Mouse (Mus musculus) heart, embryonic 14.5 days (tissue): Measurements from ENCODE around the gene Satb1. TPM values are rescaled to one million over a fixed set of nuclear protein-coding genes. Genes with fewer than 3 reads are reported as not detected.

Experiments
- ATAC-seq: fragments of 200-750 bp; cut with Nextera tagmentation; 2 replicates; pipeline ENCODE4 v1.8.0; 2017; ENCODE audit warnings: low read depth, moderate TSS enrichment; ENCODE audit not compliant: insufficient number of reproducible peaks, insufficient read depth, low FRiP score
- H3K27ac ChIP-seq, 2 experiments: fragments of 200-500 bp in 1 of 2; fragments of 300-500 bp in 1 of 2; sonication (generic) in 1 of 2; replicated peaks in 1 of 2; 2 replicates each; pipeline ENCODE4 v1.5.1; 2012 to 2014; ENCODE audit warnings: low read depth in 2 of 2, low read length in 2 of 2, control low read depth in 1 of 2, mild to moderate bottlenecking in 1 of 2, mixed read lengths in 1 of 2; ENCODE audit not compliant: control insufficient read depth in 1 of 2, insufficient read depth in 1 of 2
- H3K27me3 ChIP-seq: fragments of 300-500 bp; sonication (generic); 2 replicates; pipeline ENCODE4 v1.6.1; 2014; ENCODE audit warnings: mild to moderate bottlenecking, low read length, control low read depth; ENCODE audit not compliant: control insufficient read depth, insufficient read depth
- H3K36me3 ChIP-seq: fragments of 300-500 bp; sonication (generic); 2 replicates; pipeline ENCODE4 v1.6.1; 2014; ENCODE audit warnings: mild to moderate bottlenecking, control low read depth, low read length, mixed read lengths; ENCODE audit not compliant: control insufficient read depth, insufficient read depth
- H3K4me1 ChIP-seq, 2 experiments: fragments of 200-500 bp in 1 of 2; fragments of 300-500 bp in 1 of 2; sonication (generic) in 1 of 2; 2 replicates each; pipeline ENCODE4 v1.6.1; 2012 to 2014; ENCODE audit warnings: low read length in 2 of 2, control low read depth in 1 of 2, mixed read lengths in 1 of 2; ENCODE audit not compliant: control insufficient read depth in 2 of 2, insufficient read depth in 2 of 2
- H3K4me2 ChIP-seq: fragments of 300-500 bp; sonication (generic); 2 replicates; pipeline ENCODE4 v1.6.1; 2014; ENCODE audit warnings: mild to moderate bottlenecking, low read length
- H3K4me3 ChIP-seq, 2 experiments: fragments of 200-500 bp in 1 of 2; fragments of 300-500 bp in 1 of 2; sonication (generic) in 1 of 2; 2 replicates each; pipeline ENCODE4 v1.5.1; 2012 to 2014; ENCODE audit warnings: low read length in 2 of 2, mild to moderate bottlenecking in 2 of 2, control low read depth in 1 of 2, low read depth in 1 of 2, moderate library complexity in 1 of 2; ENCODE audit not compliant: control insufficient read depth in 1 of 2, insufficient read depth in 1 of 2
- H3K9ac ChIP-seq: fragments of 300-500 bp; sonication (generic); 2 replicates; pipeline ENCODE4 v1.6.1; 2014; ENCODE audit warnings: mild to moderate bottlenecking, low read length
- H3K9me3 ChIP-seq: fragments of 300-500 bp; sonication (generic); 2 replicates; pipeline ENCODE4 v1.6.1; 2016; ENCODE audit warnings: low read length, control low read depth; ENCODE audit not compliant: control insufficient read depth
- WGBS: fragments of 180-500 bp; shearing (Covaris S2); extraction: QIAGEN DNeasy Blood & Tissue Kit; methylation state at CpG from one replicate; pipeline ENCODE4 v1.1.7; 2014; 5-methylcytosine and 5-hydroxymethylcytosine counted together
- polyA plus RNA-seq: library from polyadenylated mRNA; unstranded; fragments of >200 nt; fragmentation: Nextera tagmentation; extraction: Ambion mirVana; gene quantifications from 2 replicates; pipeline ENCODE4 v1.2.1, GENCODE M21; 2014

Gene Satb1
- polyA plus RNA-seq, 1 experiment from 2014 or later = 12.2 TPM

DNA sequence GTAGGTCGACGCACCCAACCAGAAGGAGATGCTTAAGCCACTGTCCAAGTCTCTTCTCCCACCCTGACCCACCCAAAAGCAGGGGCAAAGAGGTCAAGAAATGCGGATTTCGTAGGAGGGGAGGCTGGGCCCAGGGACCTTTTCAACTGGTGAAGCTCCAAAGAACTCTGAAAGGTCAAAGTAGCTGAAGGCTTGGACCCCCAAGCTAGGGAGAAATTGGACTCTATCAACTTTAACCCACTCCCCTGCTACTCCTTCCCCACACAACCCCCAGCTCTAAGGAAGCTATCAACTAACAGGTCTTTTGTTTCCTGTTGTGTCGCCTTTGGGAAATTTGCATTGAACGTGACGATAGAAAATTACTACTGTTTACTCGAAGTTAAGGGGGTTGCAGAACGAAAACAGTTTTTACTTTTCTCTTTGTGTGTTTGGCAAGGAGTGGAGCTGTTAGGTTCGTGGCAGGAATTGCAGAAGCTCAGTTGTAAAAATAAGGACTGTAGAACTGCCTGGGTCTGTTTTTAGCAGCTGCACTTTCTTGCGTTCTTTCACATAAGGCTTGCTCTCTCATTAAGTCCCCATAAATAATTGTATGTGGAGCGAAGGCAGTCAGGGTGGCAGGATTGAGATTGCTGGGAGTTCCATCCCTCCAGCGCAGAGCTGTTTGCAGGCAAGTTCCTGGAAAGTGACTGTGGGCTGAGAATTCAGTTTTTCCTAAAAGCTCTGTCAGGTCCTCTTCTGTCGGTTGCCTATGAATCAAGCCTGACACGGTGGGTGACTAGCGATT is 680 bp upstream of the Satb1 start:
- Histone ChIP-seq H3K9ac (no peak overlapping the region), H3K27me3 (peaks cover 54% of the 10 kb centered on the region), H3K4me3 (peak overlapping the region in 1 of 2 experiments; percentile 76; a peak in 2 of 4 replicates), H3K4me2 (peak overlapping the region; percentile 100), H3K4me1 (peaks cover 0 to 12% of the 10 kb centered on the region in 2 experiments; a peak in 2 of 4 replicates), H3K36me3 (no peaks in the 10 kb centered on the region), H3K9me3 (no peaks in the 10 kb centered on the region), H3K27ac (no peak overlapping the region)
- WGBS = 6% methylated on average over 16 of the region's 16 CpGs
- no peak for ATAC-seq

DNA sequence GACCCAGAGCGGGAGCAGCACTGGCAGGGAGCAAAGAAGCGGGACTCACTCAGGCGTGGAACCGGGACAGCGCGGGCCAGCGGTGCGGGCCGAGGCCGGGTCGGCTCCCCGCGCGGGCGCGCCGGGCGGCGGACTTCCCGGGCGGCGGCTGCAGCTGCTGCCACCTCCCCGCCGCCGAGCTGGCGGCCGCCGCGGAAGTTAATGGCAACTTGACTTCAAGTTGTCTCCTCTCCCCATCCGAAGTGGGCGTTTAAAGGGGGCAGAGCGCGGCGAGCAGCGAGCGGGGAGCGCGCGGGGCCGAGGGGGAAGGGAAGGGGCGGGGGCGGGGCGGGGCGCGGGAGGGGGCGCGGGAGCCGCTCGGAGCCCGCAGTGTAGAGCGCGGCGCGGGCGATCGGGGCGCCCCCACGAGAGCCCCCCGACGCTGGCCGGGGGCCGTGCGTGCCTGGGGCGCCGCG is 642 bp downstream of the Satb1 start:
- peaks cover 64% of the 10 kb centered on the region for H3K27me3 ChIP-seq
- no peaks in the 10 kb centered on the region for H3K9me3 ChIP-seq
- H3K4me1 ChIP-seq = peaks cover 0 to 12% of the 10 kb centered on the region in 2 experiments; a peak in 2 of 4 replicates
- WGBS = 1% methylated on average over 46 of the region's 66 CpGs
- no peak overlapping the region for H3K27ac ChIP-seq
- H3K9ac ChIP-seq = peak overlapping the region; percentile 75
- no peaks in the 10 kb centered on the region for H3K36me3 ChIP-seq
- peak overlapping the region; percentile 100 for H3K4me2 ChIP-seq
- H3K4me3 ChIP-seq = peak overlapping the region; percentile 73 to 76
- ATAC-seq = peak; percentile 62; the same call in 1 of the 2 replicates

DNA sequence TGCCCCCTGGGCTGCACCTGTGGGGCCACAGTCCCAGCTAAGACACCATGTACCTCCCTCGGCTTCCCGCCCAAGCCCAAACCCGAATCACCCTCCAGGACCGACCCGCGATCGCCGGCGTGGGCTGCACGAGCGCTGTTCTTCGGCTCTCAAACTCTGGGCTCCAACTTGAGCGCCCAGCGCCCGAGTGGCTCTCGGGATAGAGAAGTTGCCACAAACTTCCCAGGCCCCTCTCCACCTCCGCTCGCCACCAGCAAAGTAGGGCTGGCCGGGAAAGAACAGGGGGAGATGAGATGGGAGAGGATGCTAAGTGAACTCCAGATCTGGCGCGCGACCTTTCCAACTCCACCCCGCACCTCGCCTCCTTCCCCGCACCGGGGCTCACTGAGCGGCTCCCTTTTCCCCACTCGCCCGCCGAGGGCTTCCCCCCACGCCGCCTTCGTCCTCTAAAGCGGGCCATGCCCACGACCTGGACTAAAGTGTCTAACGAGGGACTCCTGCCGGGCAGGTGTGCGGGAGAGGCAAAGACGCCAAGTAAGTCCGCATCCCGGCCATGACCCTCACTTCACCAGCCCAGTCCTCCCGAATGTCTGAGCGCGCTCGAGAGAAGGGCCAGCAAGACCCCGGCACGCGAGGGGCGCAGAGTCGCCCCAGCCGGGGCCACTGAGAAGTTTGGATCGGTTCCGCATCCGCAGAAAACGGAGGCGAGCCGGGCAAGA is 1.2 kb downstream of the Satb1 start:
- Histone ChIP-seq H3K27ac (no peak overlapping the region), H3K4me3 (peak overlapping the region; percentile 73 to 76), H3K4me2 (peak overlapping the region; percentile 100), H3K27me3 (peaks cover 65% of the 10 kb centered on the region), H3K36me3 (no peaks in the 10 kb centered on the region), H3K9me3 (no peaks in the 10 kb centered on the region), H3K9ac (peak overlapping the region; percentile 75), H3K4me1 (peaks cover 0 to 12% of the 10 kb centered on the region in 2 experiments; a peak in 2 of 4 replicates)
- WGBS = under 1% methylated on average over 57 of the region's 57 CpGs
- no peak for ATAC-seq

DNA sequence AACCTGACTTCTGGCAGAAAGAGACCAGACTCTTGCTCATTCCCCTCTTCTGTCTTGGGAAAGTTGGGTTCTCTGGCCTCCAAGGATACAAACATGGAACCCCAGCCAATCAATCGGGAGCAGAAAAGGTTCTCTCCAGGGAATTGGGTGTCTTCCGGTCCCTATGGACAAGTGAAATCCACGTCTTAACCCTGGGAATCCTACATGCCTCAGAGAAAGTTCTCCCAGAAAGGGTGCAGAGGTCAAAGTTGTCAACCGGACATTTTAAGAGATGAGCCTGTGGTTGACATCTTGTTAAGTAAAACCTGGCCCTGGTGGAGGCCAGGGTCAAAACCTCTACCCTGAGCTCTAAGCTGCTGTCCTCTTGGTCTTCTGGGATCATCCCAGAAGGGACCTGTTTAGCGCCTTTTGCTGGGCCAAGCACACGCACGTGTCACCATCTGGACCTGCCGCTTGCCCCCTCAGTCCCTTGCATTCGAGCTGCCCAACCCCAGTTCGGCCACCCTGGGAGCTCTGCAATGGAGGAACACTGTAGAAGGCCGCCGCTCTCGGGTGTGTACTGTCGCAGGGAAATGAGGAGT is 1.9 kb downstream of the Satb1 start:
- 15% methylated on average over 14 of the region's 14 CpGs for WGBS

DNA sequence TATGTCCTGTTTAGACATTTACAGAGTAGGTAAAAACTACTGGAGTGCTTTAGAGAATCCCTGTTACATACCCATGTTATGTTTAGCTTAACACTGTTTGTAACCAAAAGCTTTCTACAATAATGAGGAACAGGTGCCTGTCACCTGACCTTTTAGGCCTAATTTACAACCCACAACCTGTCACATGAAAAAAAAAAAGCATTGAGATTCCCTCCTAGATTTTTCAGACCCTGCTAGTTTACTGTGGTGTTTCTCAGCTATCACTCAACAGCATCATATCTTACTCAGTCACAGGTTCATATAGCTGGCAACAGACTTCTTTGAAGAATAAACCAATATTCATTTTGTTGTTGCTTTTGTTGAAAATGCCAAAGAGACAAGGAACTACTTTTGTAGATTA is 3.7 kb downstream of the Satb1 start:
- Histone ChIP-seq H3K4me3 (no peak overlapping the region), H3K27me3 (peaks cover 55% of the 10 kb centered on the region)

More for the DNA sequence above, 1.9 kb downstream of the Satb1 start:
- no peaks in the 10 kb centered on the region for H3K9me3 ChIP-seq
- H3K27ac ChIP-seq = no peak overlapping the region
- peak overlapping the region; percentile 39; the same call in 1 of the 2 replicates for H3K9ac ChIP-seq
- peak overlapping the region; percentile 73 to 76 for H3K4me3 ChIP-seq
- ATAC-seq = no peak
- H3K36me3 ChIP-seq = no peaks in the 10 kb centered on the region
- peak overlapping the region; percentile 100 for H3K4me2 ChIP-seq
- H3K27me3 ChIP-seq = peaks cover 71% of the 10 kb centered on the region
- H3K4me1 ChIP-seq = peaks cover 0 to 12% of the 10 kb centered on the region in 2 experiments; a peak in 2 of 4 replicates

DNA sequence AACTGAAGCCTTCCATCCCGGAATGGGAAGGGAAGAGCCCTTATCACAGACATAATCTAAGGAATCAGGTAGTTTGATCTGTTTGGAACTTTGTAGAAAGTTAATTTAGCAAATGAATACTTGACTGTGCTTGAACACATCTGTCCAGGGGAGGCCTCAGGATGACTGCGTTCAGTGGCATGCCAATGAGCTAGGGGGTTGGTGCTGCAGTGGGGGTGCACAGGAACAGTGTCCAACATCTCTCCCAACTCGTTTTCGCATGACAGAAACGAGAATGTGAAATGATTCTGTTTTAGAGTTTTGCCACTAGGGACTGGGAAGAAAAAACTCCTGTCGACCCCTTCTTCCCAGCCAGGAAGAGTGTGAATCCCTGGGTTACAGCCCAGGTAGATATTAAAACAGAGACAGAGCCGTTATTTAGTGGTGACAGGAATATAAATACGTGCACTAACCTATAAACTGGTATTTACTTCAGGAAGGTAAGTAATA is 5.1 kb downstream of the Satb1 start:
- Histone ChIP-seq H3K27me3 (peaks cover 41% of the 10 kb centered on the region), H3K36me3 (no peaks in the 10 kb centered on the region), H3K4me2 (no peak overlapping the region), H3K4me3 (no peak overlapping the region), H3K9ac (no peak overlapping the region), H3K4me1 (peaks cover 0 to 8% of the 10 kb centered on the region in 2 experiments; a peak in 2 of 4 replicates), H3K27ac (no peak overlapping the region), H3K9me3 (no peaks in the 10 kb centered on the region)
- WGBS = 60% methylated on average over 8 of the region's 8 CpGs
- ATAC-seq = no peak

More for the DNA sequence above, 3.7 kb downstream of the Satb1 start:
- Histone ChIP-seq H3K9me3 (no peaks in the 10 kb centered on the region), H3K4me2 (no peak overlapping the region), H3K9ac (no peak overlapping the region), H3K27ac (no peak overlapping the region), H3K36me3 (no peaks in the 10 kb centered on the region), H3K4me1 (peaks cover 0 to 12% of the 10 kb centered on the region in 2 experiments; a peak in 2 of 4 replicates)
- no peak for ATAC-seq

DNA sequence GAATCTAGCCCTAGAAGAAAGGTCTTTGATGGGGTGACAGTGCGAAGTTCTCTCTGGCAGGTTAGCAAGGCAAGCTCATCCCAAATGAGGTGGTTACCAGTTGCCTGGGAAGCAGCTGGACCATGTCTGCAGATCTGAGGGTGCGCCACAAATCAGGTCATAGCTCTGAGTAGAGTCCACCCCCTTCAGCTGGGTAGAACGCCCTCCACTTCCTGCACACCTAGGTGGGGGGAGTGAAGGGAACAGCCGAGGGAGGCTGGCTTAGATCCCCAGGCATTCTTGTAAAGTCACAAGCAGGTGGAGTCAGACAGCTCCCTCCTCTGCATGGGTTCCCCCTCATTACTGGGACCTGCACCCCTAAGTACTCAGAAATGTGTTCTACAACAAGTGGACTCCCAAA is 6.6 kb downstream of the Satb1 start:
- H3K4me2 ChIP-seq = no peak overlapping the region
- 60% methylated on average over 4 of the region's 4 CpGs for WGBS
- no peak for ATAC-seq
- no peak overlapping the region for H3K9ac ChIP-seq
- no peak overlapping the region for H3K4me3 ChIP-seq
- peaks cover 0 to 2% of the 10 kb centered on the region in 2 experiments; a peak in 1 of 4 replicates for H3K4me1 ChIP-seq
- no peaks in the 10 kb centered on the region for H3K9me3 ChIP-seq
- no peak overlapping the region for H3K27ac ChIP-seq
- no peaks in the 10 kb centered on the region for H3K36me3 ChIP-seq
- H3K27me3 ChIP-seq = peaks cover 37% of the 10 kb centered on the region
